Mouse (Mus musculus): ENCODE results near the gene 4930402H24Rik.

DNA sequence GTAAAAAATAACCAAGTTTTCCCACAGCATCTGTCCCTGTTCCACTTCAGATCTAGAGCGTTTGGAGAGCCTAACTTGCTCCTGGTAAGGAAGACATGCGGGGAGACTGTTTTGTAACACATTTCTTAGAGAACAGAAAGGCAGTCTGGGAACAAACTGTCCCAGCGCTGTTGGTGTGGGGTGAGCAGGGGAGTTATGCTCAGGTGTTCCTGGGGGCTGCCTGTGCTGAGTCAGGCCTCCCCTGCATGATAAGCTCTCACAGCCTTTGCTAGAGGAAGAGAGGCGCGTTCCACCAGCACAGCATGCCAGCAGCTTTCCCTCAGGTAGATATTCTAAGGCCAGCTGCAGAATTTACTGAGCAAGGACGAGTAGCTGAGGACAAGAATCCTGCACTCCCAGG lies 168.2 kb downstream of the 4930402H24Rik start:
- no peak for TF ChIP-seq CTCF (IDR thresholded peaks at IDR 0.05; ENCODE audit: control insufficient read depth, insufficient read depth, insufficient read length)
- no peak for TF ChIP-seq MAX (IDR thresholded peaks at IDR 0.05)
- no peak for TF ChIP-seq CEBPB (IDR thresholded peaks at IDR 0.05; ENCODE audit: low read depth)
- no peak for TF ChIP-seq USF1 (IDR thresholded peaks at IDR 0.05; ENCODE audit: low read depth)
- no peak for TF ChIP-seq FOSL1 (IDR thresholded peaks at IDR 0.05; ENCODE audit: insufficient read depth, low read length, poor library complexity, severe bottlenecking)
